Mouse (Mus musculus) heart, adult 11 months (tissue): ENCODE results near the gene Tanc1.
A peak's percentile ranks its signal among the peaks of the same experiment; 100 is the strongest.

ENCODE experiments used
- DNase-seq: peaks from one replicate; pipeline ENCODE4 v3.0.0; 2022

The Tanc1 gene

GRCm38 (mm10) chr2:59613474-59614019 lies 1.7 kb downstream of the Tanc1 start:
- peak; percentile 94 for DNase-seq

GRCm38 (mm10) chr2:59616890-59617289 lies 5.0 kb downstream of the Tanc1 start:
- peak; percentile 73 for DNase-seq

- DNase-seq: no peak
Measured at GRCm38 (mm10) chr2:59618996-59619395, 7.2 kb downstream of the Tanc1 start.

GRCm38 (mm10) chr2:59620601-59621000 lies 8.8 kb downstream of the Tanc1 start:
- no peak for DNase-seq

GRCm38 (mm10) chr2:59622514-59623139 lies 10.8 kb downstream of the Tanc1 start:
- DNase-seq: no peak

GRCm38 (mm10) chr2:59623858-59624257 lies 12.0 kb downstream of the Tanc1 start:
- no peak for DNase-seq

GRCm38 (mm10) chr2:59625416-59625815 lies 13.6 kb downstream of the Tanc1 start:
- no peak for DNase-seq

- no peak for DNase-seq
Measured at GRCm38 (mm10) chr2:59625927-59626326, 14.1 kb downstream of the Tanc1 start.

- no peak for DNase-seq
Measured at GRCm38 (mm10) chr2:59626422-59626821, 14.6 kb downstream of the Tanc1 start.

- DNase-seq: peak; percentile 94
Measured at GRCm38 (mm10) chr2:59627502-59627901, 15.7 kb downstream of the Tanc1 start.

- peak; percentile 92 for DNase-seq
Measured at GRCm38 (mm10) chr2:59628057-59628901, 16.4 kb downstream of the Tanc1 start.

- DNase-seq: peak; percentile 97
Measured at GRCm38 (mm10) chr2:59629829-59630228, 18.0 kb downstream of the Tanc1 start.

GRCm38 (mm10) chr2:59631406-59631805 lies 19.6 kb downstream of the Tanc1 start:
- DNase-seq: peak; percentile 88

- DNase-seq: peak; percentile 67
Measured at GRCm38 (mm10) chr2:59633761-59634430, 22.1 kb downstream of the Tanc1 start.

GRCm38 (mm10) chr2:59637040-59637785 lies 25.4 kb downstream of the Tanc1 start:
- no peak for DNase-seq

- DNase-seq: no peak
Measured at GRCm38 (mm10) chr2:59642722-59643121, 30.9 kb downstream of the Tanc1 start.

GRCm38 (mm10) chr2:59644816-59645215 lies 33.0 kb downstream of the Tanc1 start:
- peak; percentile 92 for DNase-seq

- no peak for DNase-seq
Measured at GRCm38 (mm10) chr2:59645515-59645914, 33.7 kb downstream of the Tanc1 start.

- DNase-seq: no peak
Measured at GRCm38 (mm10) chr2:59646740-59647390, 35.0 kb downstream of the Tanc1 start.

- no peak for DNase-seq
Measured at GRCm38 (mm10) chr2:59648444-59648843, 36.6 kb downstream of the Tanc1 start.

GRCm38 (mm10) chr2:59651801-59652200 lies 40.0 kb downstream of the Tanc1 start:
- no peak for DNase-seq

- no peak for DNase-seq
Measured at GRCm38 (mm10) chr2:59652702-59653101, 40.9 kb downstream of the Tanc1 start.
